ENCODE assay signal across 9 mouse cellular contexts in genomic region chr1:165610321-165610999, GRCm38 (mm10). TPM values are rescaled to one million over a fixed set of nuclear protein-coding genes. Genes with fewer than 3 reads are reported as not detected.
A peak's percentile ranks its signal among the peaks of the same experiment; 100 is the strongest.
DNase-seq lines count a peak whose midpoint lies in the region; ATAC-seq and TF ChIP-seq lines count a peak whose summit lies in the region.
"Had no signal": no experiment of that assay in that cellular context is flagged by ENCODE, and none has a peak within 500 bp of the region (broad histone marks: within the 10 kb centered on the region; RNA-seq: fewer than 3 reads in every experiment).

No protein-coding gene starts in this region.

- peak overlapping the region; percentile 78 for H3K27ac ChIP-seq in cortical plate, adult 2 months (ENCODE audit: insufficient read depth, low read length)
- peak overlapping the region; percentile 60 for H3K27ac ChIP-seq in forebrain, embryonic 15.5 days (replicated peaks)
- H3K27ac ChIP-seq in midbrain, embryonic 14.5 days (replicated peaks; ENCODE audit: low read depth, low read length) = peak overlapping the region; percentile 55

- no peaks in the 10 kb centered on the region for H3K27me3 ChIP-seq in forebrain, embryonic 15.5 days
- no peaks in the 10 kb centered on the region for H3K27me3 ChIP-seq in midbrain, embryonic 14.5 days (ENCODE audit: control insufficient read depth, insufficient read depth, low read length)

- 9% methylated on average over 9 of the region's 9 CpGs for WGBS in forebrain, embryonic 15.5 days
- 7% methylated on average over 9 of the region's 9 CpGs for WGBS in midbrain, embryonic 14.5 days

- no peak overlapping the region for H3K4me2 ChIP-seq in forebrain, embryonic 15.5 days (replicated peaks)
- peak overlapping the region; percentile 9; the same call in 1 of the 2 replicates for H3K4me2 ChIP-seq in midbrain, embryonic 14.5 days (ENCODE audit: low read length)

- peak; percentile 64 for ATAC-seq in forebrain, embryonic 15.5 days (replicated peaks)
- peak; percentile 35; the same call in 1 of the 2 replicates for ATAC-seq in midbrain, embryonic 14.5 days (ENCODE audit: low FRiP score, low TSS enrichment)

- peaks cover 2% of the 10 kb centered on the region; the same call in 1 of the 2 replicates for H3K4me1 ChIP-seq in cortical plate, adult 2 months (ENCODE audit: control insufficient read depth, insufficient read depth, low read length)
- peaks cover 22% of the 10 kb centered on the region for H3K4me1 ChIP-seq in forebrain, embryonic 15.5 days
- H3K4me1 ChIP-seq in midbrain, embryonic 14.5 days (ENCODE audit: control insufficient read depth, insufficient read depth, low read length) = peaks cover 14% of the 10 kb centered on the region

- H3K4me3 ChIP-seq in cortical plate, adult 2 months (ENCODE audit: insufficient read depth, low read length) = no peak overlapping the region
- H3K4me3 ChIP-seq in forebrain, embryonic 15.5 days = no peak overlapping the region
- H3K4me3 ChIP-seq in midbrain, embryonic 14.5 days (replicated peaks; ENCODE audit: low read depth, low read length) = no peak overlapping the region

- peaks cover 36% of the 10 kb centered on the region for H3K36me3 ChIP-seq in forebrain, embryonic 15.5 days
- H3K36me3 ChIP-seq in midbrain, embryonic 14.5 days (ENCODE audit: control insufficient read depth, insufficient read depth, low read length) = peaks cover 20% of the 10 kb centered on the region

- TF ChIP-seq CTCF in cortical plate, adult 2 months (IDR thresholded peaks at IDR 0.05; ENCODE audit: extremely low read depth, insufficient read depth, low read length) = no peak

- H3K9me3 ChIP-seq in forebrain, embryonic 15.5 days = no peaks in the 10 kb centered on the region
- H3K9me3 ChIP-seq in midbrain, embryonic 14.5 days (ENCODE audit: control insufficient read depth, low read length) = peaks cover 3% of the 10 kb centered on the region; the same call in 1 of the 2 replicates

- DNase-seq in layer of hippocampus, adult 11-12 months (ENCODE audit: low spot score) = peak; percentile 38
- DNase-seq in layer of hippocampus, adult 9-10 months (ENCODE audit: low spot score) = no peak
- DNase-seq in midbrain, embryonic 14.5 days = peak; percentile 64
- DNase-seq in thymus, postnatal 36 days = no peak
- no peak for DNase-seq in adrenal gland, postnatal 4 days (ENCODE audit: low spot score in 2 of 2)
- DNase-seq in spleen, postnatal 36 days (ENCODE audit: low spot score in 2 of 2) = no peak
- DNase-seq: right cerebral cortex, postnatal 14 days had no signal

- TF ChIP-seq POLR2A in cortical plate, adult 2 months (IDR thresholded peaks at IDR 0.05; ENCODE audit: extremely low read depth, insufficient read depth, low read length) = no peak

- H3K9ac ChIP-seq in forebrain, embryonic 15.5 days (replicated peaks) = 0 out of 2 replicates have a peak overlapping the region, but pooled peaks have one; percentile 0
- peak overlapping the region; percentile 9; the same call in 1 of the 2 replicates for H3K9ac ChIP-seq in midbrain, embryonic 14.5 days (replicated peaks; ENCODE audit: low read length)

RNA-seq across cellular contexts. Expression of gene Mpzl1, which starts 23.9 kb away (rescaled TPM):
- 41.8 and 43.7 TPM in 2 replicates for polyA plus RNA-seq in cortical plate, adult 2 months (2012; rRNA removed)
- polyA plus RNA-seq in forebrain, embryonic 15.5 days (2015; fragmentation: Nextera tagmentation; extraction: Ambion mirVana) = 144 and 146 TPM in 2 replicates
- 138 and 159 TPM in 2 replicates for polyA plus RNA-seq in midbrain, embryonic 14.5 days (2014; fragmentation: Nextera tagmentation; extraction: Ambion mirVana)
- 10 to 100 TPM; 81.1 to 82.7 TPM for total RNA-seq in adrenal gland, postnatal 4 days (2021)

Comparison
In these comparisons a context has a peak if more than half of its experiments do, and no peak if none do; other contexts are left out.
1. DNase-seq: peak in layer of hippocampus, adult 11-12 months (single experiment) and midbrain, embryonic 14.5 days (single experiment); none in layer of hippocampus, adult 9-10 months (single experiment), thymus, postnatal 36 days (0 of 2), adrenal gland, postnatal 4 days (0 of 2) and spleen, postnatal 36 days (0 of 2).
2. Peak in every context shown above with its lines, with median percentiles within 50 percentile points of each other: H3K27ac ChIP-seq.